15 mouse cellular contexts compared by ENCODE assay signal in genomic region chr4:106144351-106145116, GRCm38 (mm10).
DNase-seq lines count a peak whose midpoint lies in the region; ATAC-seq and TF ChIP-seq lines count a peak whose summit lies in the region.
"Had no signal": no experiment of that assay in that cellular context is flagged by ENCODE, and none has a peak within 500 bp of the region (broad histone marks: within the 10 kb centered on the region; RNA-seq: fewer than 3 reads in every experiment).

No protein-coding gene starts in this region.

- peak overlapping the region; percentile 21 for H3K27ac ChIP-seq in gastrocnemius, adult 2 months
- no peak overlapping the region for H3K27ac ChIP-seq in limb, embryonic 14.5 days (replicated peaks; ENCODE audit: low read depth, low read length)
- H3K27ac ChIP-seq in limb, embryonic 10.5 days, result no peak overlapping the region; the same call in 1 of the 2 replicates
- H3K27ac ChIP-seq in forebrain, embryonic 13.5 days, result no peak overlapping the region
- H3K27ac ChIP-seq: heart, embryonic 15.5 days; hindbrain, embryonic 12.5 days; liver, embryonic 14.5 days had no signal

- DNase-seq in gastrocnemius, adult 2 months, result peak; percentile 57
- DNase-seq in gastrocnemius, postnatal 36 days, result no peak
- DNase-seq in limb, embryonic 14.5 days (ENCODE audit: low spot score), result peak; percentile 21
- no peak for DNase-seq in limb, embryonic 10.5 days (ENCODE audit: low spot score)
- peak; percentile 82 for DNase-seq in NIH3T3 (ENCODE audit: low read depth)
- DNase-seq in brain, embryonic 14.5 days (ENCODE audit: low read depth), result peak; percentile 45
- DNase-seq: forebrain, postnatal 0 days; heart, adult 11 months; thymus, adult 18-20 months had no signal

- H3K9me3 ChIP-seq in limb, embryonic 14.5 days (ENCODE audit: control insufficient read depth, low read length), result no peaks in the 10 kb centered on the region
- H3K9me3 ChIP-seq in limb, embryonic 10.5 days (replicated peaks), result no peaks in the 10 kb centered on the region
- H3K9me3 ChIP-seq in forebrain, embryonic 13.5 days (replicated peaks), result no peaks in the 10 kb centered on the region
- H3K9me3 ChIP-seq: heart, embryonic 15.5 days; hindbrain, embryonic 12.5 days had no signal

- H3K4me2 ChIP-seq in limb, embryonic 14.5 days (replicated peaks; ENCODE audit: low read depth, low read length, severe bottlenecking), result no peak overlapping the region
- H3K4me2 ChIP-seq in forebrain, embryonic 13.5 days, result no peak overlapping the region
- H3K4me2 ChIP-seq: heart, embryonic 15.5 days; hindbrain, embryonic 12.5 days had no signal

- TF ChIP-seq CTCF in gastrocnemius, adult 2 months (IDR thresholded peaks at IDR 0.05), result no peak; the same call in 1 of the 2 replicates
- TF ChIP-seq CTCF in brain, embryonic 14.5 days (IDR thresholded peaks at IDR 0.05; ENCODE audit: borderline replicate concordance, extremely low read depth, insufficient read depth, insufficient read length), result no peak

- ATAC-seq in limb, embryonic 14.5 days (ENCODE audit: low FRiP score, low read depth), result no peak
- ATAC-seq in forebrain, embryonic 13.5 days, result no peak
- ATAC-seq: activated CD4-positive, CD25-positive, alpha-beta regulatory T cell, adult 4 months; forebrain, postnatal 0 days; intestine, postnatal 0 days had no signal

- H3K36me3 ChIP-seq in limb, embryonic 14.5 days (ENCODE audit: control insufficient read depth, insufficient read depth, low read length), result no peaks in the 10 kb centered on the region
- H3K36me3 ChIP-seq in limb, embryonic 10.5 days, result no peaks in the 10 kb centered on the region
- no peaks in the 10 kb centered on the region for H3K36me3 ChIP-seq in forebrain, embryonic 13.5 days (ENCODE audit: poor library complexity, severe bottlenecking)
- H3K36me3 ChIP-seq: heart, embryonic 15.5 days; hindbrain, embryonic 12.5 days had no signal

- no peak for TF ChIP-seq POLR2A in limb, embryonic 14.5 days (IDR thresholded peaks at IDR 0.05; ENCODE audit: borderline replicate concordance, extremely low read depth, insufficient read depth, insufficient read length)
- TF ChIP-seq POLR2A in brain, embryonic 14.5 days (IDR thresholded peaks at IDR 0.05; ENCODE audit: borderline replicate concordance, extremely low read depth, insufficient read depth, insufficient read length, poor library complexity, severe bottlenecking), result no peak

- H3K4me1 ChIP-seq in limb, embryonic 14.5 days (ENCODE audit: control insufficient read depth, insufficient read depth, low read length), result peaks cover 17% of the 10 kb centered on the region
- peaks cover 27% of the 10 kb centered on the region for H3K4me1 ChIP-seq in limb, embryonic 10.5 days
- no peaks in the 10 kb centered on the region for H3K4me1 ChIP-seq in forebrain, embryonic 13.5 days
- H3K4me1 ChIP-seq: hindbrain, embryonic 12.5 days had no signal

- intact Hi-C loops in gastrocnemius, adult 2 months (cut with DNase I), result no loop called here
- intact Hi-C loops in gastrocnemius, postnatal 36 days (cut with DNase I), result no loop called here

- WGBS in limb, embryonic 14.5 days, result 73% methylated on average over 7 of the region's 7 CpGs
- 83% methylated on average over 7 of the region's 7 CpGs for WGBS in limb, embryonic 10.5 days
- WGBS in forebrain, embryonic 13.5 days, result 81% methylated on average over 7 of the region's 7 CpGs

- no peak overlapping the region for H3K4me3 ChIP-seq in gastrocnemius, adult 2 months
- no peak overlapping the region for H3K4me3 ChIP-seq in limb, embryonic 14.5 days (replicated peaks; ENCODE audit: low read length)
- no peak overlapping the region for H3K4me3 ChIP-seq in limb, embryonic 10.5 days
- H3K4me3 ChIP-seq in forebrain, embryonic 13.5 days, result no peak overlapping the region
- H3K4me3 ChIP-seq: heart, embryonic 15.5 days; hindbrain, embryonic 12.5 days had no signal

- H3K9ac ChIP-seq in limb, embryonic 14.5 days (ENCODE audit: low read depth, low read length, severe bottlenecking), result no peak overlapping the region
- no peak overlapping the region for H3K9ac ChIP-seq in forebrain, embryonic 13.5 days
- H3K9ac ChIP-seq: forebrain, postnatal 0 days; heart, embryonic 15.5 days; hindbrain, embryonic 12.5 days; liver, embryonic 14.5 days had no signal

- H3K27me3 ChIP-seq in limb, embryonic 14.5 days (ENCODE audit: control insufficient read depth, insufficient read depth, low read length), result no peaks in the 10 kb centered on the region
- no peaks in the 10 kb centered on the region for H3K27me3 ChIP-seq in limb, embryonic 10.5 days (ENCODE audit: low read depth, poor library complexity, severe bottlenecking)
- no peaks in the 10 kb centered on the region for H3K27me3 ChIP-seq in forebrain, embryonic 13.5 days
- H3K27me3 ChIP-seq: heart, embryonic 15.5 days; hindbrain, embryonic 12.5 days had no signal

Comparison
In these comparisons a context has a peak if more than half of its experiments do, and no peak if none do; other contexts are left out.
1. DNase-seq: peak in gastrocnemius, adult 2 months (single experiment), limb, embryonic 14.5 days (single experiment), NIH3T3 (single experiment) and brain, embryonic 14.5 days (single experiment); none in gastrocnemius, postnatal 36 days (0 of 2) and limb, embryonic 10.5 days (single experiment).